Mouse (Mus musculus) 3T3-L1 (cell line): ENCODE results near the gene Slc36a3.

Experiments
- DNase-seq: peaks from one replicate; pipeline ENCODE4 v3.0.0-alpha.2; 2015; ENCODE audit warnings: low read depth, low spot score

Gene Slc36a3

DNA sequence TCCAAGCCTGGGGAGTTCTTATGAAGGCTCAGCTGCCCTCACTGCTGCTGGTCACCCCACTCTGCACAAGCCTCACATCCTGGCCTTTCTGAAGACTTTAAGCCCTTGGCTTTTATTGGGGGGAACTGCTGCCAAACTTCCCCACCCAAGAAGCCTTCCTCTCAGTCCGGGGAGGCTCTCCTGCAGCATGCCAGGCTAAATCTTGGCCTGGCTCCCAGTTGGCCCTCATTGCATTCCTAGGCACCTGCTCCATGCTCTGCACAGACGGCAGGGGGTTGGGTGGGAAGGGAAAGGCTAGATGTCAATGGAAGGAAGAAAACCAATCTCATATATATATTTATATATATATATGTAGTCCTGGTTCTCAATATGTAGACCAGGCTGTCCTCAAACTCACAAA is 75.9 kb downstream of the Slc36a3 start:
- DNase-seq = no peak
